Comparison of ENCODE assay signal across 11 mouse cellular contexts in genomic region chr6:87846813-87847212, GRCm38 (mm10). TPM values are rescaled to one million over a fixed set of nuclear protein-coding genes. Genes with fewer than 3 reads are reported as not detected.
DNase-seq lines count a peak whose midpoint lies in the region; ATAC-seq and TF ChIP-seq lines count a peak whose summit lies in the region.
"Had no signal": no experiment of that assay in that cellular context is flagged by ENCODE, and none has a peak within 500 bp of the region (broad histone marks: within the 10 kb centered on the region; RNA-seq: fewer than 3 reads in every experiment).

No protein-coding gene starts in this region.

- no peak for ATAC-seq in forebrain, embryonic 13.5 days
- ATAC-seq in forebrain, embryonic 15.5 days (replicated peaks), result no peak
- no peak for ATAC-seq in limb, embryonic 12.5 days (ENCODE audit: insufficient number of reproducible peaks, insufficient read depth, low FRiP score, low TSS enrichment, low read depth)
- ATAC-seq in liver, embryonic 15.5 days (ENCODE audit: insufficient read depth), result no peak

- no peaks in the 10 kb centered on the region for H3K9me3 ChIP-seq in forebrain, embryonic 13.5 days (replicated peaks)
- H3K9me3 ChIP-seq in forebrain, embryonic 15.5 days, result no peaks in the 10 kb centered on the region
- no peaks in the 10 kb centered on the region for H3K9me3 ChIP-seq in limb, embryonic 12.5 days
- H3K9me3 ChIP-seq in limb, embryonic 10.5 days (replicated peaks), result no peaks in the 10 kb centered on the region
- H3K9me3 ChIP-seq in MEL (replicated peaks; ENCODE audit: insufficient read depth, low read length), result no peaks in the 10 kb centered on the region
- no peaks in the 10 kb centered on the region for H3K9me3 ChIP-seq in liver, embryonic 15.5 days (replicated peaks)
- H3K9me3 ChIP-seq: embryonic facial prominence, embryonic 15.5 days had no signal

- peaks cover 42% of the 10 kb centered on the region for H3K36me3 ChIP-seq in forebrain, embryonic 13.5 days (ENCODE audit: poor library complexity, severe bottlenecking)
- H3K36me3 ChIP-seq in forebrain, embryonic 15.5 days, result peaks cover 35% of the 10 kb centered on the region
- peaks cover 51% of the 10 kb centered on the region for H3K36me3 ChIP-seq in limb, embryonic 12.5 days
- H3K36me3 ChIP-seq in limb, embryonic 10.5 days, result peaks cover 70% of the 10 kb centered on the region
- H3K36me3 ChIP-seq in MEL (ENCODE audit: control insufficient read depth in 1 of 2, insufficient read depth in 2 of 2, low read length in 2 of 2), result peaks cover 47 to 60% of the 10 kb centered on the region in 2 experiments
- peaks cover 67% of the 10 kb centered on the region for H3K36me3 ChIP-seq in liver, embryonic 15.5 days (replicated peaks)

- H3K27me3 ChIP-seq in forebrain, embryonic 13.5 days, result no peaks in the 10 kb centered on the region
- no peaks in the 10 kb centered on the region for H3K27me3 ChIP-seq in forebrain, embryonic 15.5 days
- H3K27me3 ChIP-seq in limb, embryonic 12.5 days, result no peaks in the 10 kb centered on the region
- no peaks in the 10 kb centered on the region for H3K27me3 ChIP-seq in limb, embryonic 10.5 days (ENCODE audit: low read depth, poor library complexity, severe bottlenecking)
- H3K27me3 ChIP-seq in MEL (ENCODE audit: control insufficient read depth in 1 of 2, insufficient read depth in 2 of 2, low read length in 2 of 2), result no peaks in the 10 kb centered on the region
- H3K27me3 ChIP-seq in liver, embryonic 15.5 days, result no peaks in the 10 kb centered on the region
- H3K27me3 ChIP-seq: embryonic facial prominence, embryonic 15.5 days had no signal

- TF ChIP-seq EP300 in MEL (IDR thresholded peaks at IDR 0.05; ENCODE audit: low read depth in 1 of 2, low read length in 2 of 2), result no peak

- 93% methylated on average over 1 of the region's 1 CpGs for WGBS in forebrain, embryonic 13.5 days
- WGBS in forebrain, embryonic 15.5 days, result 85% methylated on average over 1 of the region's 1 CpGs
- 43% methylated on average over 1 of the region's 1 CpGs for WGBS in limb, embryonic 12.5 days
- WGBS in limb, embryonic 10.5 days, result 83% methylated on average over 1 of the region's 1 CpGs
- WGBS in liver, embryonic 15.5 days (ENCODE audit: insufficient replicate concordance), result 58% methylated on average over 1 of the region's 1 CpGs

- TF ChIP-seq CTCF in MEL (IDR thresholded peaks at IDR 0.05 in 2 of 3, conservative IDR thresholded peaks at IDR 0.05 in 1 of 3; ENCODE audit: control insufficient read depth in 1 of 3, insufficient read depth in 1 of 3, low read depth in 2 of 3, low read length in 3 of 3, poor library complexity in 1 of 3, severe bottlenecking in 1 of 3), result no peak

- H3K79me2 ChIP-seq in MEL (ENCODE audit: control insufficient read depth, insufficient read depth, low read length, poor library complexity), result peaks cover 60% of the 10 kb centered on the region

- peak overlapping the region; percentile 10; the same call in 1 of the 2 replicates for H3K4me2 ChIP-seq in forebrain, embryonic 13.5 days
- H3K4me2 ChIP-seq in forebrain, embryonic 15.5 days (replicated peaks), result no peak overlapping the region
- H3K4me2 ChIP-seq in limb, embryonic 12.5 days, result peak overlapping the region; percentile 74; the same call in 1 of the 2 replicates
- H3K4me2 ChIP-seq in liver, embryonic 15.5 days, result peak overlapping the region; percentile 10
- H3K4me2 ChIP-seq: embryonic facial prominence, embryonic 15.5 days had no signal

- no peak for DNase-seq in limb, embryonic 10.5 days (ENCODE audit: low spot score)
- DNase-seq in MEL (ENCODE audit: low read depth, low spot score), result no peak
- no peak for DNase-seq in cerebellum, postnatal 25 days
- DNase-seq in cerebellum, adult 18-20 months, result no peak
- DNase-seq: spleen, adult 18-20 months; thymus, adult 18-20 months had no signal

- H3K4me1 ChIP-seq in forebrain, embryonic 13.5 days, result peaks cover 35% of the 10 kb centered on the region
- H3K4me1 ChIP-seq in forebrain, embryonic 15.5 days, result peaks cover 35% of the 10 kb centered on the region
- peaks cover 35% of the 10 kb centered on the region for H3K4me1 ChIP-seq in limb, embryonic 12.5 days (replicated peaks)
- peaks cover 28% of the 10 kb centered on the region for H3K4me1 ChIP-seq in limb, embryonic 10.5 days
- peaks cover 4 to 9% of the 10 kb centered on the region in 2 experiments; a peak in 3 of 4 replicates for H3K4me1 ChIP-seq in MEL (ENCODE audit: control insufficient read depth in 1 of 2, insufficient read depth in 2 of 2, low read length in 2 of 2)
- H3K4me1 ChIP-seq in liver, embryonic 15.5 days (replicated peaks), result peaks cover 33% of the 10 kb centered on the region

- no peak for TF ChIP-seq POLR2A in MEL (IDR thresholded peaks at IDR 0.05; ENCODE audit: control insufficient read depth in 1 of 2, insufficient read depth in 1 of 2, low read depth in 1 of 2, low read length in 2 of 2, poor library complexity in 1 of 2)

- no peak overlapping the region for H3K9ac ChIP-seq in forebrain, embryonic 13.5 days
- no peak overlapping the region for H3K9ac ChIP-seq in forebrain, embryonic 15.5 days (replicated peaks)
- H3K9ac ChIP-seq in limb, embryonic 12.5 days (replicated peaks), result no peak overlapping the region
- peak overlapping the region; percentile 53 for H3K9ac ChIP-seq in MEL (ENCODE audit: control insufficient read depth, low read depth, low read length, poor library complexity, severe bottlenecking)
- H3K9ac ChIP-seq in liver, embryonic 15.5 days, result peak overlapping the region; percentile 19; the same call in 1 of the 2 replicates
- H3K9ac ChIP-seq: embryonic facial prominence, embryonic 15.5 days had no signal

- no peak overlapping the region for H3K27ac ChIP-seq in forebrain, embryonic 13.5 days
- no peak overlapping the region for H3K27ac ChIP-seq in forebrain, embryonic 15.5 days (replicated peaks)
- no peak overlapping the region for H3K27ac ChIP-seq in limb, embryonic 12.5 days
- no peak overlapping the region for H3K27ac ChIP-seq in limb, embryonic 10.5 days
- H3K27ac ChIP-seq in MEL (ENCODE audit: control insufficient read depth, low read depth, low read length), result peak overlapping the region; percentile 10; the same call in 1 of the 2 replicates
- peak overlapping the region; percentile 34; the same call in 1 of the 2 replicates for H3K27ac ChIP-seq in liver, embryonic 15.5 days (replicated peaks)
- H3K27ac ChIP-seq: embryonic facial prominence, embryonic 15.5 days had no signal

- H3K4me3 ChIP-seq in forebrain, embryonic 13.5 days, result no peak overlapping the region
- no peak overlapping the region for H3K4me3 ChIP-seq in forebrain, embryonic 15.5 days
- H3K4me3 ChIP-seq in limb, embryonic 12.5 days (replicated peaks), result no peak overlapping the region
- no peak overlapping the region for H3K4me3 ChIP-seq in limb, embryonic 10.5 days
- H3K4me3 ChIP-seq in MEL (ENCODE audit: control insufficient read depth in 1 of 2, insufficient read depth in 1 of 2, low read depth in 2 of 2, low read length in 2 of 2), result peak overlapping the region; percentile 31 to 79; a peak in 3 of 4 replicates
- no peak overlapping the region for H3K4me3 ChIP-seq in liver, embryonic 15.5 days (replicated peaks)
- H3K4me3 ChIP-seq: embryonic facial prominence, embryonic 15.5 days had no signal

- no peak for TF ChIP-seq RAD21 in MEL (IDR thresholded peaks at IDR 0.05; ENCODE audit: low read depth, low read length)

RNA-seq across cellular contexts. Expression of gene Cnbp, which starts 4.1 kb away (rescaled TPM):
- 949 and 1,006 TPM in 2 replicates for polyA plus RNA-seq in forebrain, embryonic 13.5 days (2015; fragmentation: Nextera tagmentation; extraction: Ambion mirVana)
- polyA plus RNA-seq in forebrain, embryonic 15.5 days (2015; fragmentation: Nextera tagmentation; extraction: Ambion mirVana), result 741 and 747 TPM in 2 replicates
- polyA plus RNA-seq in limb, embryonic 12.5 days (2016; fragmentation: Nextera tagmentation; extraction: Ambion mirVana), result 1,117 and 1,149 TPM in 2 replicates
- 1,415 and 1,701 TPM in 2 replicates for polyA plus RNA-seq in limb, embryonic 10.5 days (2016; fragmentation: Nextera tagmentation; extraction: Ambion mirVana)
- total RNA-seq in MEL (2012; rRNA removed), result 726 and 879 TPM in 2 replicates
- polyA plus RNA-seq in MEL (2012; ENCODE audit: insufficient read depth in 1 of 2, insufficient read length in 2 of 2, low read depth in 1 of 2, low replicate concordance in 2 of 2, missing spikeins in 1 of 2), result 100 to 1,000 TPM; 201 to 652 TPM
- 526 and 529 TPM in 2 replicates for polyA plus RNA-seq in liver, embryonic 15.5 days (2015; fragmentation: Nextera tagmentation; extraction: Ambion mirVana)

RNA-seq across cellular contexts. Expression of gene Isy1, which starts 8.2 kb away (rescaled TPM):
- 46.5 and 49.8 TPM in 2 replicates for polyA plus RNA-seq in forebrain, embryonic 13.5 days (2015; fragmentation: Nextera tagmentation; extraction: Ambion mirVana)
- polyA plus RNA-seq in forebrain, embryonic 15.5 days (2015; fragmentation: Nextera tagmentation; extraction: Ambion mirVana), result 37.8 and 38.7 TPM in 2 replicates
- polyA plus RNA-seq in limb, embryonic 12.5 days (2016; fragmentation: Nextera tagmentation; extraction: Ambion mirVana), result 62.2 and 67.4 TPM in 2 replicates
- polyA plus RNA-seq in limb, embryonic 10.5 days (2016; fragmentation: Nextera tagmentation; extraction: Ambion mirVana), result 68.8 and 74.0 TPM in 2 replicates
- total RNA-seq in MEL (2012; rRNA removed), result 60.5 and 64.5 TPM in 2 replicates
- 100 to 1,000 TPM in 1 of 2 experiments, not detected in 1; 115 TPM for polyA plus RNA-seq in MEL (2012; ENCODE audit: insufficient read depth in 1 of 2, insufficient read length in 2 of 2, low read depth in 1 of 2, low replicate concordance in 2 of 2, missing spikeins in 1 of 2)
- 21.7 and 24.1 TPM in 2 replicates for polyA plus RNA-seq in liver, embryonic 15.5 days (2015; fragmentation: Nextera tagmentation; extraction: Ambion mirVana)

RNA-seq across cellular contexts. Expression of gene Gm45140, which starts 11.2 kb away (rescaled TPM):
- 1.4 and 2.3 TPM in 2 replicates for polyA plus RNA-seq in forebrain, embryonic 13.5 days (2015; fragmentation: Nextera tagmentation; extraction: Ambion mirVana)
- 3.6 and 3.7 TPM in 2 replicates for polyA plus RNA-seq in forebrain, embryonic 15.5 days (2015; fragmentation: Nextera tagmentation; extraction: Ambion mirVana)
- 4.6 and 4.7 TPM in 2 replicates for polyA plus RNA-seq in limb, embryonic 12.5 days (2016; fragmentation: Nextera tagmentation; extraction: Ambion mirVana)
- polyA plus RNA-seq in limb, embryonic 10.5 days (2016; fragmentation: Nextera tagmentation; extraction: Ambion mirVana), result 2.7 and 3.6 TPM in 2 replicates
- total RNA-seq in MEL (2012; rRNA removed), result 9.6 and 9.9 TPM in 2 replicates
- polyA plus RNA-seq in MEL (2012; ENCODE audit: insufficient read depth in 1 of 2, insufficient read length in 2 of 2, low read depth in 1 of 2, low replicate concordance in 2 of 2, missing spikeins in 1 of 2), result 10 to 100 TPM in 1 of 2 experiments, not detected in 1; 26.2 TPM
- 3.0 and 4.1 TPM in 2 replicates for polyA plus RNA-seq in liver, embryonic 15.5 days (2015; fragmentation: Nextera tagmentation; extraction: Ambion mirVana)

RNA-seq across cellular contexts. Expression of gene Rab43, which starts 34.8 kb away (rescaled TPM):
- polyA plus RNA-seq in forebrain, embryonic 13.5 days (2015; fragmentation: Nextera tagmentation; extraction: Ambion mirVana), result 7.4 and 7.9 TPM in 2 replicates
- polyA plus RNA-seq in forebrain, embryonic 15.5 days (2015; fragmentation: Nextera tagmentation; extraction: Ambion mirVana), result 6.9 and 8.0 TPM in 2 replicates
- 8.8 and 10.0 TPM in 2 replicates for polyA plus RNA-seq in limb, embryonic 12.5 days (2016; fragmentation: Nextera tagmentation; extraction: Ambion mirVana)
- 5.3 and 7.6 TPM in 2 replicates for polyA plus RNA-seq in limb, embryonic 10.5 days (2016; fragmentation: Nextera tagmentation; extraction: Ambion mirVana)
- total RNA-seq in MEL (2012; rRNA removed), result 3.1 and 4.0 TPM in 2 replicates
- polyA plus RNA-seq in MEL (2012; ENCODE audit: insufficient read depth in 1 of 2, insufficient read length in 2 of 2, low read depth in 1 of 2, low replicate concordance in 2 of 2, missing spikeins in 1 of 2), result 10 to 100 TPM in 1 of 2 experiments, not detected in 1; 13.2 TPM
- 33.2 and 44.8 TPM in 2 replicates for polyA plus RNA-seq in liver, embryonic 15.5 days (2015; fragmentation: Nextera tagmentation; extraction: Ambion mirVana)

RNA-seq across cellular contexts. Expression of gene Copg1, which starts 40.8 kb away (rescaled TPM):
- polyA plus RNA-seq in forebrain, embryonic 13.5 days (2015; fragmentation: Nextera tagmentation; extraction: Ambion mirVana), result 133 and 151 TPM in 2 replicates
- 159 and 164 TPM in 2 replicates for polyA plus RNA-seq in forebrain, embryonic 15.5 days (2015; fragmentation: Nextera tagmentation; extraction: Ambion mirVana)
- 169 and 178 TPM in 2 replicates for polyA plus RNA-seq in limb, embryonic 12.5 days (2016; fragmentation: Nextera tagmentation; extraction: Ambion mirVana)
- 153 and 174 TPM in 2 replicates for polyA plus RNA-seq in limb, embryonic 10.5 days (2016; fragmentation: Nextera tagmentation; extraction: Ambion mirVana)
- total RNA-seq in MEL (2012; rRNA removed), result 83.1 and 85.0 TPM in 2 replicates
- 100 to 1,000 TPM; 117 to 681 TPM for polyA plus RNA-seq in MEL (2012; ENCODE audit: insufficient read depth in 1 of 2, insufficient read length in 2 of 2, low read depth in 1 of 2, low replicate concordance in 2 of 2, missing spikeins in 1 of 2)
- polyA plus RNA-seq in liver, embryonic 15.5 days (2015; fragmentation: Nextera tagmentation; extraction: Ambion mirVana), result 56.2 and 61.2 TPM in 2 replicates

Comparison
In these comparisons a context has a peak if more than half of its experiments do, and no peak if none do; other contexts are left out.
1. H3K27ac ChIP-seq: peak in MEL (single experiment) and liver, embryonic 15.5 days (single experiment); none in forebrain, embryonic 13.5 days (single experiment), forebrain, embryonic 15.5 days (single experiment), limb, embryonic 12.5 days (single experiment) and limb, embryonic 10.5 days (single experiment).
2. H3K4me3 ChIP-seq: peak in MEL (2 of 2); none in forebrain, embryonic 13.5 days (single experiment), forebrain, embryonic 15.5 days (single experiment), limb, embryonic 12.5 days (single experiment), limb, embryonic 10.5 days (single experiment) and liver, embryonic 15.5 days (single experiment).
3. H3K9ac ChIP-seq: peak in MEL (single experiment) and liver, embryonic 15.5 days (single experiment); none in forebrain, embryonic 13.5 days (single experiment), forebrain, embryonic 15.5 days (single experiment) and limb, embryonic 12.5 days (single experiment).